Mouse (Mus musculus) adrenal gland, postnatal 10 days (tissue): ENCODE results near the gene Pls1. TPM values are rescaled to one million over a fixed set of nuclear protein-coding genes. Genes with fewer than 3 reads are reported as not detected.

Experiments used
- DNase-seq: peaks from one replicate; pipeline ENCODE4 v3.0.0; 2021; ENCODE audit warnings: mixed read lengths
- total RNA-seq, 2 experiments: library from RNA; stranded (reverse); gene quantifications; 2 replicates each; pipeline ENCODE4 v1.2.3; 2021

Gene Pls1
- total RNA-seq, 2 experiments from 2014 or later: 4.2 to 5.2 TPM

GRCm38 (mm10) chr9:95704078-95704477 lies 141.0 kb downstream of the Pls1 start:
- no peak for DNase-seq

Other genes with a start within 250 kb of the Pls1 start
- 1 to 10 TPM; 4.7 to 5.1 TPM for gene Pcolce2, start 207.7 kb downstream of the Pls1 start, total RNA-seq
- 1 to 10 TPM; 4.9 to 5.5 TPM for gene Trpc1, start 94.9 kb downstream of the Pls1 start, total RNA-seq
- 10 to 100 TPM; 11.8 to 19.2 TPM for gene Atr, start 12.3 kb upstream of the Pls1 start, total RNA-seq
- 10 to 100 TPM; 18.2 to 26.2 TPM for gene Xrn1, start 109.4 kb upstream of the Pls1 start, total RNA-seq